In the genomic region with DNA sequence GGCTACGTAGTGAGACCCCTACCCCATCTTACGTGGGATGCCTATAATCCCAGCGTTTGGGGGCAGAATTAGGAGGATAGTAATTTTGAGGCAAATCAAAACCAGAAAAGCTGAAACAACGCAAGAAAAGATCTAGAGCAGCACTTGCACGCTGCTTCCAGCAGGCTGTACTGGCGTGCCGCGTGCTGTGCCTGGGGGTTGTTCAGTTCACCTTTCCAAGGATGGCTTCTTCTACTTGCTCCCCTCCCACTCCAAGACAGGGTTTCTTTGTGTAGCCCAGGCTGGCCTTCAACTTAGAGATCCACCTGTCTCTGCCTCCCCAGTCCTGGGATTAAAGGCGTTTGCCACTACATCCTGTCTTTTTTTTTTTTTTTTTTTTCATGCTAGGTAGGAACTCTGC, we compare ENCODE assay signal across 20 mouse cellular contexts.
"Had no signal": no experiment of that assay in that cellular context is flagged by ENCODE, and none has a peak within 500 bp of the region (broad histone marks: within the 10 kb centered on the region; RNA-seq: fewer than 3 reads in every experiment).

No protein-coding gene starts in this region.

- DNase-seq: kidney, postnatal 25 days; layer of hippocampus, adult 9-11 months; liver; lung, embryonic 14.5 days; right cerebral cortex, adult 18-20 months; right cerebral cortex, postnatal 14 days; right cerebral cortex, postnatal 4 days; thymus, adult 18-20 months; thymus, postnatal 36 days had no signal

- H3K4me1 ChIP-seq: midbrain, embryonic 12.5 days; midbrain, embryonic 15.5 days; neural tube, embryonic 12.5 days; neural tube, embryonic 15.5 days had no signal

- H3K9ac ChIP-seq: limb, embryonic 13.5 days; liver, embryonic 12.5 days; lung, embryonic 14.5 days; midbrain, embryonic 12.5 days; midbrain, embryonic 15.5 days; neural tube, embryonic 12.5 days; neural tube, embryonic 15.5 days had no signal

- H3K4me3 ChIP-seq: layer of hippocampus, adult 2 months; limb, embryonic 10.5 days; limb, embryonic 13.5 days; liver, embryonic 12.5 days; midbrain, embryonic 12.5 days; midbrain, embryonic 15.5 days; neural tube, embryonic 12.5 days; neural tube, embryonic 15.5 days had no signal

- H3K27me3 ChIP-seq: limb, embryonic 13.5 days; liver, embryonic 12.5 days; midbrain, embryonic 12.5 days; midbrain, embryonic 15.5 days; neural tube, embryonic 12.5 days; neural tube, embryonic 15.5 days had no signal

- H3K36me3 ChIP-seq: midbrain, embryonic 15.5 days had no signal

- H3K27ac ChIP-seq: kidney, postnatal 0 days; layer of hippocampus, adult 2 months; limb, embryonic 10.5 days; limb, embryonic 13.5 days; liver, embryonic 12.5 days; macrophage; midbrain, embryonic 12.5 days; midbrain, embryonic 15.5 days; neural tube, embryonic 12.5 days; neural tube, embryonic 15.5 days; stomach, postnatal 0 days had no signal

- H3K9me3 ChIP-seq: limb, embryonic 10.5 days; limb, embryonic 13.5 days; liver, embryonic 12.5 days; midbrain, embryonic 12.5 days; midbrain, embryonic 15.5 days; neural tube, embryonic 12.5 days; neural tube, embryonic 15.5 days had no signal
